Mouse (Mus musculus) hindbrain, embryonic 10.5 days (tissue): ENCODE data around the gene Srcap. TPM values are rescaled to one million over a fixed set of nuclear protein-coding genes. Genes with fewer than 3 reads are reported as not detected.

Experiments used
- DNase-seq: peaks from one replicate; pipeline ENCODE4 v3.0.0-alpha.2; 2017; ENCODE audit warnings: low spot score
- H3K27ac ChIP-seq: fragments of 300-500 bp; sonication (generic); 2 replicates; pipeline ENCODE4 v1.5.1; 2016; ENCODE audit warnings: mild to moderate bottlenecking, moderate library complexity
- H3K27me3 ChIP-seq: fragments of 300-500 bp; sonication (generic); 2 replicates; pipeline ENCODE4 v1.6.1; 2016; ENCODE audit warnings: mild to moderate bottlenecking; ENCODE audit not compliant: poor library complexity, insufficient read depth, severe bottlenecking
- H3K36me3 ChIP-seq: fragments of 300-500 bp; sonication (generic); 2 replicates; pipeline ENCODE4 v1.6.1; 2016; ENCODE audit warnings: mild to moderate bottlenecking, moderate library complexity
- H3K4me1 ChIP-seq: fragments of 300-500 bp; sonication (generic); replicated peaks from 2 replicates; pipeline ENCODE4 v1.6.1; 2016; ENCODE audit warnings: mild to moderate bottlenecking
- H3K4me3 ChIP-seq: fragments of 300-500 bp; sonication (generic); 2 replicates; pipeline ENCODE4 v1.5.1; 2016; ENCODE audit warnings: mild to moderate bottlenecking, moderate library complexity
- H3K9me3 ChIP-seq: fragments of 300-500 bp; sonication (generic); 2 replicates; pipeline ENCODE4 v1.6.1; 2016; ENCODE audit warnings: mild to moderate bottlenecking, moderate library complexity
- WGBS: fragments of 180-500 bp; shearing (Covaris S2); methylation state at CpG from one replicate; pipeline ENCODE4 v1.1.7; 2016; 5-methylcytosine and 5-hydroxymethylcytosine counted together
- polyA plus RNA-seq: library from polyadenylated mRNA; unstranded; fragments of >200 nt; fragmentation: Nextera tagmentation; extraction: Ambion mirVana; gene quantifications from 2 replicates; pipeline ENCODE4 v1.2.1, GENCODE M21; 2016

Gene Srcap
- polyA plus RNA-seq, 1 experiment from 2014 or later, result 71.4 TPM

GRCm38 (mm10) chr7:127591108-127591507 lies 79.3 kb downstream of the Srcap start:
- Histone ChIP-seq H3K4me3 (no peak overlapping the region), H3K9me3 (no peaks in the 10 kb centered on the region), H3K27ac (no peak overlapping the region), H3K36me3 (peaks cover 69% of the 10 kb centered on the region), H3K4me1 (peaks cover 22% of the 10 kb centered on the region), H3K27me3 (no peaks in the 10 kb centered on the region)
- WGBS, result 95% methylated on average over 10 of the region's 10 CpGs
- no peak for DNase-seq

- peaks cover 12% of the 10 kb centered on the region for H3K4me1 ChIP-seq
- no peaks in the 10 kb centered on the region for H3K9me3 ChIP-seq
- H3K36me3 ChIP-seq, result peaks cover 82% of the 10 kb centered on the region
- no peak overlapping the region for H3K27ac ChIP-seq
- no peaks in the 10 kb centered on the region for H3K27me3 ChIP-seq
- no peak overlapping the region for H3K4me3 ChIP-seq
- WGBS, result 92% methylated on average over 14 of the region's 14 CpGs
- no peak for DNase-seq
These were observed 80.8 kb downstream of the Srcap start for GRCm38 (mm10) chr7:127592575-127592974.

GRCm38 (mm10) chr7:127596747-127597146 lies 85.0 kb downstream of the Srcap start:
- Histone ChIP-seq H3K4me3 (no peak overlapping the region), H3K9me3 (no peaks in the 10 kb centered on the region), H3K36me3 (peaks cover 100% of the 10 kb centered on the region), H3K27me3 (no peaks in the 10 kb centered on the region), H3K4me1 (no peaks in the 10 kb centered on the region), H3K27ac (no peak overlapping the region)
- DNase-seq, result no peak
- 97% methylated on average over 17 of the region's 17 CpGs for WGBS

- no peaks in the 10 kb centered on the region for H3K27me3 ChIP-seq
- no peak overlapping the region for H3K27ac ChIP-seq
- H3K36me3 ChIP-seq, result peaks cover 100% of the 10 kb centered on the region
- no peak for DNase-seq
- H3K4me3 ChIP-seq, result no peak overlapping the region
- H3K4me1 ChIP-seq, result no peaks in the 10 kb centered on the region
- WGBS, result 97% methylated on average over 7 of the region's 7 CpGs
- H3K9me3 ChIP-seq, result no peaks in the 10 kb centered on the region
These were observed 88.8 kb downstream of the Srcap start for GRCm38 (mm10) chr7:127600612-127601011.

GRCm38 (mm10) chr7:127601735-127602134 lies 90.0 kb downstream of the Srcap start:
- H3K4me1 ChIP-seq, result no peaks in the 10 kb centered on the region
- no peak overlapping the region for H3K27ac ChIP-seq
- H3K9me3 ChIP-seq, result no peaks in the 10 kb centered on the region
- peaks cover 100% of the 10 kb centered on the region for H3K36me3 ChIP-seq
- no peak overlapping the region for H3K4me3 ChIP-seq
- no peak for DNase-seq
- 92% methylated on average over 4 of the region's 4 CpGs for whole genome bisulfite sequencing
- no peaks in the 10 kb centered on the region for H3K27me3 ChIP-seq

- Histone ChIP-seq H3K27ac (no peak overlapping the region), H3K27me3 (no peaks in the 10 kb centered on the region), H3K36me3 (peaks cover 100% of the 10 kb centered on the region), H3K4me3 (no peak overlapping the region), H3K4me1 (no peaks in the 10 kb centered on the region), H3K9me3 (no peaks in the 10 kb centered on the region)
- DNase-seq, result no peak
- WGBS, result 89% methylated on average over 2 of the region's 2 CpGs
These were observed 91.1 kb downstream of the Srcap start for GRCm38 (mm10) chr7:127602903-127603302.

DNA sequence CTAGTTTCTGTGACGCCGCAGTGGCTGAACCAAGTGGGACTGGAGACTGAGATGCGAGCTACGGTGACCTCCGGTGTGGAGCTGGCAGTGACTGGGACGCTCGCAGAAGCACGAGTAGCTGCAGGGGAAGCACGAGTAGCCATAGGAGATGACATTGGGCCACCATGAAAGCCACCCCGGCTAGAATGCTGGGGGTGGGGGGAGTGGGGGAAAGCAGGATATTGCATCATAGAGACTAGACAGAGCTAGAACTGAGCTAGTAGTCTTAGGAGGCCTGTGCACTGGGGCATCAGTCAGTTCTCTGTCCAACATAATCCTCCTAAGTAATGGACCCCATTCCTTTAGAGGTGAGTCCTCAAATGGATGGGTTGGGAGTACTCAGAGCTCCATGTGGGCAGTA lies 92.5 kb downstream of the Srcap start:
- Histone ChIP-seq H3K27me3 (no peaks in the 10 kb centered on the region), H3K9me3 (no peaks in the 10 kb centered on the region), H3K4me3 (no peak overlapping the region), H3K36me3 (peaks cover 100% of the 10 kb centered on the region), H3K27ac (no peak overlapping the region), H3K4me1 (no peaks in the 10 kb centered on the region)
- WGBS, result 89% methylated on average over 10 of the region's 10 CpGs
- no peak for DNase-seq

DNA sequence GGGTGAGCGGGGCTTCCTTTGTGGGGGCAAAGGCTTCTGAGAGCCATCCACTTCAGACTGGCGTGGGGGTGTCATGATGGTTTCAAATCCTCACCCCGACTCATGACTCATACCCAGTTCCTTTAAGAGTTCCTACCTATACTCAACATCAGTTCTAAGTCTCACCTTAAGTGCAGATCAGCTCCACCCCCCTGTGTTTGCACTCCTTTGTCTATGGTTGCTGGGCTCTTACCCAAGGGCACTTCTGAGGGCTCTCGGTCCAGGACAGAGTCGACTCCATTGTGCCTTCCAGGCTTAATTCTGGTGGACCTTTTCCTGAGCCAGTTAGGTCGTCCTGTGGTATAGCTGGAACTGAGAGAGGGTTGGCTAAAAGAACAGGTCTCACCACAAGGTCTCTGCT lies 95.4 kb downstream of the Srcap start:
- H3K27me3 ChIP-seq, result no peaks in the 10 kb centered on the region
- no peak overlapping the region for H3K4me3 ChIP-seq
- 87% methylated on average over 6 of the region's 6 CpGs for WGBS
- H3K36me3 ChIP-seq, result peaks cover 100% of the 10 kb centered on the region
- no peak for DNase-seq
- no peak overlapping the region for H3K27ac ChIP-seq
- H3K4me1 ChIP-seq, result no peaks in the 10 kb centered on the region
- 0 out of 2 replicates have a peak, but pooled peaks cover 3% of the 10 kb centered on the region for H3K9me3 ChIP-seq

Other genes starting within 250 kb of the Srcap start
- gene Sephs2, start 237.9 kb upstream of the Srcap start, polyA plus RNA-seq, result 69.8 and 76.2 TPM in 2 replicates
- 0.68 and 0.98 TPM in 2 replicates for gene Itgal, start 215.7 kb upstream of the Srcap start, polyA plus RNA-seq
- gene Zfp768, start 166.4 kb upstream of the Srcap start, polyA plus RNA-seq, result 18.8 and 20.4 TPM in 2 replicates
- 7.9 and 9.5 TPM in 2 replicates for gene Zfp747, start 135.9 kb upstream of the Srcap start, polyA plus RNA-seq
- 5.3 and 6.2 TPM in 2 replicates for gene 9130019O22Rik, start 124.8 kb upstream of the Srcap start, polyA plus RNA-seq
- 5.4 and 6.7 TPM in 2 replicates for gene E430018J23Rik, start 118.4 kb upstream of the Srcap start, polyA plus RNA-seq
- gene Zfp764, start 105.2 kb upstream of the Srcap start, polyA plus RNA-seq, result 6.6 and 7.1 TPM in 2 replicates
- gene Zfp688, start 89.9 kb upstream of the Srcap start, polyA plus RNA-seq, result 35.6 and 39.4 TPM in 2 replicates
- 14.8 and 15.7 TPM in 2 replicates for gene Zfp689, start 62.8 kb upstream of the Srcap start, polyA plus RNA-seq
- gene Prr14, start 52.4 kb upstream of the Srcap start, polyA plus RNA-seq, result 53.1 and 65.9 TPM in 2 replicates
- 9.0 and 12.0 TPM in 2 replicates for gene Fbrs, start 32.8 kb upstream of the Srcap start, polyA plus RNA-seq
- gene Gm42715, start 7.6 kb downstream of the Srcap start, polyA plus RNA-seq, result 16.5 and 18.1 TPM in 2 replicates
- 7.9 and 13.7 TPM in 2 replicates for gene Tmem265, start 49.4 kb downstream of the Srcap start, polyA plus RNA-seq
- gene Phkg2, start 61.4 kb downstream of the Srcap start, polyA plus RNA-seq, result 47.0 and 54.1 TPM in 2 replicates
- gene Ccdc189, start 76.6 kb downstream of the Srcap start, polyA plus RNA-seq, result 15.7 and 16.5 TPM in 2 replicates
- 57.8 and 58.8 TPM in 2 replicates for gene Rnf40, start 76.8 kb downstream of the Srcap start, polyA plus RNA-seq
- 34.5 and 36.7 TPM in 2 replicates for gene Zfp629, start 103.8 kb downstream of the Srcap start, polyA plus RNA-seq
- gene Bcl7c, start 196.9 kb downstream of the Srcap start, polyA plus RNA-seq, result 55.9 and 56.6 TPM in 2 replicates
- 5.1 and 5.8 TPM in 2 replicates for gene Ctf1, start 200.8 kb downstream of the Srcap start, polyA plus RNA-seq
- 0.26 and 0.37 TPM in 2 replicates for gene Ctf2, start 220.2 kb downstream of the Srcap start, polyA plus RNA-seq
- 8.6 and 8.9 TPM in 2 replicates for gene Fbxl19, start 232.6 kb downstream of the Srcap start, polyA plus RNA-seq